Mouse (Mus musculus): ENCODE data around the gene Nat8.
"Not testable (repeated sequence)": the region's sequence is repeated elsewhere in the genome, so short reads cannot be mapped to it uniquely, and the experiment has no call there.

Nat8 gene

GRCm38 (mm10) chr6:85835104-85835503, 3.2 kb upstream of the Nat8 start:
- DNase-seq, result not testable (repeated sequence)

- DNase-seq, result not testable (repeated sequence)
These were observed 2.7 kb upstream of the Nat8 start for GRCm38 (mm10) chr6:85834504-85835100.

GRCm38 (mm10) chr6:85829462-85829861, 2.4 kb downstream of the Nat8 start:
- no peak for DNase-seq

GRCm38 (mm10) chr6:85825886-85826285, 6.0 kb downstream of the Nat8 start:
- DNase-seq, result no peak

- DNase-seq, result no peak
These were observed 8.3 kb downstream of the Nat8 start for GRCm38 (mm10) chr6:85823382-85824090.

GRCm38 (mm10) chr6:85822286-85822685, 9.6 kb downstream of the Nat8 start:
- DNase-seq, result no peak

- DNase-seq, result no peak
These were observed 11.0 kb downstream of the Nat8 start, which contains the start of the genes Nat8f6 and Nat8f5 for GRCm38 (mm10) chr6:85820837-85821236. Gene Nat8f6 (minus strand): TSS chr6:85820954. Gene Nat8f5 (minus strand): TSS chr6:85820972.

GRCm38 (mm10) chr6:85818338-85818737, 13.5 kb downstream of the Nat8 start:
- no peak for DNase-seq

- DNase-seq, result no peak
These were observed 18.5 kb downstream of the Nat8 start for GRCm38 (mm10) chr6:85813339-85813738.

- DNase-seq, result not testable (repeated sequence)
These were observed 20.8 kb downstream of the Nat8 start for GRCm38 (mm10) chr6:85810942-85811537.

GRCm38 (mm10) chr6:85810514-85810913, 21.4 kb downstream of the Nat8 start:
- not testable (repeated sequence) for DNase-seq

- not testable (repeated sequence) for DNase-seq
These were observed 22.1 kb downstream of the Nat8 start for GRCm38 (mm10) chr6:85809784-85810183.

- not testable (repeated sequence) for DNase-seq
These were observed 28.7 kb downstream of the Nat8 start for GRCm38 (mm10) chr6:85803180-85803579.

Measured in embryo, embryonic 11 days (tissue).